Mouse (Mus musculus) brain, adult 10 weeks (tissue): ENCODE measurements around the gene Vmn1r167. TPM values are rescaled to one million over a fixed set of nuclear protein-coding genes. Genes with fewer than 3 reads are reported as not detected.

Experiments used
- polyA plus RNA-seq: library from polyadenylated mRNA; stranded (reverse); fragments of 350-450 nt; fragmentation: Illumina TruSeq; extraction: RNeasy Lipid Tissue Mini Kit (QIAGEN cat#74804); gene quantifications from one replicate; pipeline ENCODE4 v1.2.3, GENCODE M21; 2015; ENCODE audit warnings: low read depth, low replicate concordance

The Vmn1r167 gene
- polyA plus RNA-seq = not detected

GRCm38 (mm10) chr7:23507106-23507505 is at the start of gene Vmn1r167:
Vmn1r167 (minus strand) TSS chr7:23507206.

GRCm38 (mm10) chr7:23539432-23539831 is 32.4 kb upstream of the Vmn1r167 start, which contains the start of gene Vmn1r168:
Vmn1r168 (plus strand) TSS chr7:23539732.

Other genes with a start within 250 kb of the Vmn1r167 start
- gene Gm6902, start 228.3 kb downstream of the Vmn1r167 start, polyA plus RNA-seq = not detected
- gene Nlrp4e, start 206.0 kb downstream of the Vmn1r167 start, polyA plus RNA-seq = not detected
- gene Nlrp5, start 121.3 kb downstream of the Vmn1r167 start, polyA plus RNA-seq = not detected
- gene Vmn1r168, start 32.5 kb upstream of the Vmn1r167 start, polyA plus RNA-seq = not detected
- not detected for gene Vmn1r169, start 68.3 kb upstream of the Vmn1r167 start, polyA plus RNA-seq
- gene Vmn1r170, start 99.0 kb upstream of the Vmn1r167 start, polyA plus RNA-seq = not detected
- gene Vmn1r171, start 123.5 kb upstream of the Vmn1r167 start, polyA plus RNA-seq = not detected
- gene Vmn1r172, start 151.1 kb upstream of the Vmn1r167 start, polyA plus RNA-seq = not detected
- gene Vmn1r173, start 193.5 kb upstream of the Vmn1r167 start, polyA plus RNA-seq = not detected
- not detected for gene Vmn1r174, start 245.1 kb upstream of the Vmn1r167 start, polyA plus RNA-seq